Mouse (Mus musculus) hindbrain, embryonic 14.5 days (tissue): ENCODE results near the gene Shank3. TPM values are rescaled to one million over a fixed set of nuclear protein-coding genes. Genes with fewer than 3 reads are reported as not detected.

Source experiments
- ATAC-seq: fragments of 200-750 bp; cut with Nextera tagmentation; 2 replicates; pipeline ENCODE4 v1.8.0; 2017; ENCODE audit warnings: moderate number of reproducible peaks, mild to moderate bottlenecking, moderate TSS enrichment, moderate library complexity; ENCODE audit not compliant: low FRiP score
- DNase-seq: peaks from one replicate; pipeline ENCODE4 v3.0.0-alpha.2; 2015; ENCODE audit warnings: low spot score
- H3K27ac ChIP-seq: fragments of 300-500 bp; sonication (generic); 2 replicates; pipeline ENCODE4 v1.5.1; 2014; ENCODE audit warnings: mild to moderate bottlenecking, moderate library complexity
- H3K27me3 ChIP-seq: fragments of 300-500 bp; sonication (generic); 2 replicates; pipeline ENCODE4 v1.6.1; 2014; ENCODE audit warnings: mild to moderate bottlenecking, low read length, mixed read lengths; ENCODE audit not compliant: control insufficient read depth, insufficient read depth
- H3K36me3 ChIP-seq: fragments of 300-500 bp; sonication (generic); replicated peaks from 2 replicates; pipeline ENCODE4 v1.6.1; 2014; ENCODE audit not compliant: control insufficient read depth, insufficient read depth
- H3K4me1 ChIP-seq: fragments of 300-500 bp; sonication (generic); replicated peaks from 2 replicates; pipeline ENCODE4 v1.6.1; 2014; ENCODE audit warnings: antibody characterized with exemption, low read length, mixed read lengths; ENCODE audit not compliant: control insufficient read depth, insufficient read depth
- H3K4me2 ChIP-seq: fragments of 300-500 bp; sonication (generic); replicated peaks from 2 replicates; pipeline ENCODE4 v1.6.1; 2014; ENCODE audit warnings: mild to moderate bottlenecking, moderate library complexity
- H3K4me3 ChIP-seq: fragments of 300-500 bp; sonication (generic); replicated peaks from 2 replicates; pipeline ENCODE4 v1.5.1; 2014; ENCODE audit warnings: mild to moderate bottlenecking, low read length
- H3K9ac ChIP-seq: fragments of 300-500 bp; sonication (generic); 2 replicates; pipeline ENCODE4 v1.6.1; 2014
- H3K9me3 ChIP-seq: fragments of 300-500 bp; sonication (generic); 2 replicates; pipeline ENCODE4 v1.6.1; 2016; ENCODE audit warnings: low read length; ENCODE audit not compliant: control insufficient read depth
- WGBS: fragments of 180-500 bp; shearing (Covaris S2); extraction: QIAGEN DNeasy Blood & Tissue Kit; methylation state at CpG from one replicate; pipeline ENCODE4 v1.1.7; 2014; 5-methylcytosine and 5-hydroxymethylcytosine counted together
- polyA plus RNA-seq: library from polyadenylated mRNA; unstranded; fragments of >200 nt; fragmentation: Nextera tagmentation; extraction: Ambion mirVana; gene quantifications from 2 replicates; pipeline ENCODE4 v1.2.1, GENCODE M21; 2014

Shank3 gene
- polyA plus RNA-seq, 1 experiment from 2014 or later = 8.6 TPM

GRCm38 (mm10) chr15:89475293-89475600 is 24.2 kb upstream of the Shank3 start:
- H3K4me1 ChIP-seq = peaks cover 21% of the 10 kb centered on the region
- peak overlapping the region; percentile 62 for H3K4me3 ChIP-seq
- H3K4me2 ChIP-seq = peak overlapping the region; percentile 81
- no peaks in the 10 kb centered on the region for H3K9me3 ChIP-seq
- ATAC-seq (no peak), DNase-seq (no peak)
- no peaks in the 10 kb centered on the region for H3K27me3 ChIP-seq
- H3K27ac ChIP-seq = no peak overlapping the region
- 84% methylated on average over 7 of the region's 7 CpGs for WGBS
- peak overlapping the region; percentile 61 for H3K9ac ChIP-seq
- no peaks in the 10 kb centered on the region for H3K36me3 ChIP-seq

GRCm38 (mm10) chr15:89475611-89476474 is 23.6 kb upstream of the Shank3 start:
- 8% methylated on average over 44 of the region's 44 CpGs for WGBS

GRCm38 (mm10) chr15:89476475-89476815 is 23.0 kb upstream of the Shank3 start:
- Histone ChIP-seq H3K4me2 (peak overlapping the region; percentile 81), H3K4me3 (peak overlapping the region; percentile 62), H3K27ac (peak overlapping the region; percentile 83), H3K4me1 (peaks cover 21% of the 10 kb centered on the region), H3K27me3 (no peaks in the 10 kb centered on the region), H3K36me3 (no peaks in the 10 kb centered on the region), H3K9me3 (no peaks in the 10 kb centered on the region), H3K9ac (peak overlapping the region; percentile 61)
- WGBS = 8% methylated on average over 5 of the region's 5 CpGs
- ATAC-seq = no peak; the same call in 1 of the 2 replicates
- DNase-seq = peak; percentile 65

More at GRCm38 (mm10) chr15:89475611-89476474, 23.6 kb upstream of the Shank3 start:
- DNase-seq (peak; percentile 86), ATAC-seq (peak; percentile 96)
- Histone ChIP-seq H3K4me2 (peak overlapping the region; percentile 81), H3K4me1 (peaks cover 21% of the 10 kb centered on the region), H3K9ac (peak overlapping the region; percentile 61), H3K36me3 (no peaks in the 10 kb centered on the region), H3K4me3 (peak overlapping the region; percentile 62), H3K27ac (peak overlapping the region; percentile 83), H3K9me3 (no peaks in the 10 kb centered on the region), H3K27me3 (no peaks in the 10 kb centered on the region)

GRCm38 (mm10) chr15:89477091-89477491 is 22.3 kb upstream of the Shank3 start, which contains the start of gene Arsa:
Arsa (minus strand) TSS chr15:89477425.
- H3K4me1 ChIP-seq = peaks cover 21% of the 10 kb centered on the region
- ATAC-seq (no peak), DNase-seq (no peak)
- no peaks in the 10 kb centered on the region for H3K36me3 ChIP-seq
- no peaks in the 10 kb centered on the region for H3K9me3 ChIP-seq
- 34% methylated on average over 9 of the region's 9 CpGs for WGBS
- H3K4me3 ChIP-seq = peak within 1 kb of the TSS; percentile 62
- peak within 1 kb of the TSS; percentile 81 for H3K4me2 ChIP-seq
- peak within 1 kb of the TSS; percentile 61 for H3K9ac ChIP-seq
- H3K27ac ChIP-seq = peak within 1 kb of the TSS; percentile 83
- no peaks in the 10 kb centered on the region for H3K27me3 ChIP-seq

GRCm38 (mm10) chr15:89477806-89478205 is 21.6 kb upstream of the Shank3 start:
- WGBS = 39% methylated on average over 8 of the region's 8 CpGs
- no peak overlapping the region for H3K9ac ChIP-seq
- H3K4me2 ChIP-seq = no peak overlapping the region
- H3K9me3 ChIP-seq = no peaks in the 10 kb centered on the region
- DNase-seq (no peak), ATAC-seq (no peak)
- H3K4me3 ChIP-seq = no peak overlapping the region
- peaks cover 21% of the 10 kb centered on the region for H3K4me1 ChIP-seq
- no peaks in the 10 kb centered on the region for H3K27me3 ChIP-seq
- H3K27ac ChIP-seq = no peak overlapping the region
- H3K36me3 ChIP-seq = no peaks in the 10 kb centered on the region

GRCm38 (mm10) chr15:89478622-89479021 is 20.8 kb upstream of the Shank3 start:
- WGBS = 87% methylated on average over 3 of the region's 3 CpGs
- no peak overlapping the region for H3K9ac ChIP-seq

GRCm38 (mm10) chr15:89480584-89480983 is 18.8 kb upstream of the Shank3 start:
- H3K9me3 ChIP-seq = no peaks in the 10 kb centered on the region
- H3K36me3 ChIP-seq = no peaks in the 10 kb centered on the region
- H3K4me2 ChIP-seq = no peak overlapping the region
- peaks cover 14% of the 10 kb centered on the region for H3K4me1 ChIP-seq
- H3K4me3 ChIP-seq = no peak overlapping the region
- DNase-seq (no peak), ATAC-seq (no peak)
- H3K9ac ChIP-seq = no peak overlapping the region
- 84% methylated on average over 8 of the region's 8 CpGs for WGBS
- no peaks in the 10 kb centered on the region for H3K27me3 ChIP-seq
- no peak overlapping the region for H3K27ac ChIP-seq

More at GRCm38 (mm10) chr15:89478622-89479021, 20.8 kb upstream of the Shank3 start:
- peaks cover 21% of the 10 kb centered on the region for H3K4me1 ChIP-seq
- no peak for DNase-seq
- H3K27me3 ChIP-seq = no peaks in the 10 kb centered on the region
- no peaks in the 10 kb centered on the region for H3K9me3 ChIP-seq
- no peak for ATAC-seq
- H3K27ac ChIP-seq = no peak overlapping the region
- H3K4me2 ChIP-seq = no peak overlapping the region
- no peaks in the 10 kb centered on the region for H3K36me3 ChIP-seq
- no peak overlapping the region for H3K4me3 ChIP-seq

- Histone ChIP-seq H3K27ac (no peak overlapping the region), H3K9ac (no peak overlapping the region), H3K4me2 (no peak overlapping the region), H3K9me3 (no peaks in the 10 kb centered on the region), H3K27me3 (no peaks in the 10 kb centered on the region), H3K4me1 (no peaks in the 10 kb centered on the region), H3K36me3 (no peaks in the 10 kb centered on the region), H3K4me3 (no peak overlapping the region)
- DNase-seq (no peak), ATAC-seq (no peak)
- WGBS = 84% methylated on average over 12 of the region's 12 CpGs
Observed at GRCm38 (mm10) chr15:89488182-89488581, 11.2 kb upstream of the Shank3 start.

- DNase-seq (no peak), ATAC-seq (no peak)
- H3K4me1 ChIP-seq = no peaks in the 10 kb centered on the region
- H3K36me3 ChIP-seq = no peaks in the 10 kb centered on the region
- WGBS = 61% methylated on average over 14 of the region's 14 CpGs
- H3K9ac ChIP-seq = no peak overlapping the region
- H3K27me3 ChIP-seq = no peaks in the 10 kb centered on the region
- no peak overlapping the region for H3K4me2 ChIP-seq
- no peaks in the 10 kb centered on the region for H3K9me3 ChIP-seq
- no peak overlapping the region for H3K27ac ChIP-seq
- H3K4me3 ChIP-seq = no peak overlapping the region
Observed at GRCm38 (mm10) chr15:89488611-89489117, 10.8 kb upstream of the Shank3 start.
